Mouse (Mus musculus): ENCODE data around the gene Mif. TPM values are rescaled to one million over a fixed set of nuclear protein-coding genes. Genes with fewer than 3 reads are reported as not detected.
"Not testable (repeated sequence)": the region's sequence is repeated elsewhere in the genome, so short reads cannot be mapped to it uniquely, and the experiment has no call there.

Mif gene
- total RNA-seq, 2 experiments from 2014 or later: 294 to 301 TPM

- DNase-seq (ENCODE audit: low spot score in 2 of 2): no peak
These were observed 13.6 kb upstream of the Mif start for GRCm38 (mm10) chr10:75873543-75874170.

- peak in 1 of 2 experiments; percentile 64 for DNase-seq (ENCODE audit: low spot score in 2 of 2)
These were observed 13.0 kb upstream of the Mif start for GRCm38 (mm10) chr10:75872915-75873542.

GRCm38 (mm10) chr10:75872025-75872914 is 12.2 kb upstream of the Mif start:
- DNase-seq (ENCODE audit: low spot score in 2 of 2): no peak

- DNase-seq (ENCODE audit: low spot score in 2 of 2): no peak
These were observed 1.5 kb upstream of the Mif start for GRCm38 (mm10) chr10:75861587-75861986.

- DNase-seq (ENCODE audit: low spot score in 2 of 2): no peak
These were observed 706 bp upstream of the Mif start for GRCm38 (mm10) chr10:75860746-75861145.

- no peak for DNase-seq (ENCODE audit: low spot score in 2 of 2)
These were observed 813 bp downstream of the Mif start for GRCm38 (mm10) chr10:75859107-75859746.

- DNase-seq (ENCODE audit: low spot score in 2 of 2): no peak
These were observed 2.4 kb downstream of the Mif start for GRCm38 (mm10) chr10:75857598-75857997.

GRCm38 (mm10) chr10:75856976-75857375 is 3.1 kb downstream of the Mif start:
- no peak for DNase-seq (ENCODE audit: low spot score in 2 of 2)

- DNase-seq (ENCODE audit: low spot score in 2 of 2): no peak
These were observed 3.7 kb downstream of the Mif start for GRCm38 (mm10) chr10:75856155-75856907.

- no peak for DNase-seq (ENCODE audit: low spot score in 2 of 2)
These were observed 4.5 kb downstream of the Mif start for GRCm38 (mm10) chr10:75855416-75855981.

GRCm38 (mm10) chr10:75854791-75855190 is 5.2 kb downstream of the Mif start:
- DNase-seq (ENCODE audit: low spot score in 2 of 2): no peak

GRCm38 (mm10) chr10:75854096-75854495 is 5.9 kb downstream of the Mif start:
- no peak for DNase-seq (ENCODE audit: low spot score in 2 of 2)

- DNase-seq (ENCODE audit: low spot score in 2 of 2): peak; percentile 59 to 75
These were observed 6.6 kb downstream of the Mif start for GRCm38 (mm10) chr10:75853452-75853851.

- no peak for DNase-seq (ENCODE audit: low spot score in 2 of 2)
These were observed 7.4 kb downstream of the Mif start for GRCm38 (mm10) chr10:75852539-75853125.

GRCm38 (mm10) chr10:75851681-75852080 is 8.4 kb downstream of the Mif start:
- no peak for DNase-seq (ENCODE audit: low spot score in 2 of 2)

- no peak for DNase-seq (ENCODE audit: low spot score in 2 of 2)
These were observed 9.0 kb downstream of the Mif start for GRCm38 (mm10) chr10:75851076-75851475.

GRCm38 (mm10) chr10:75848382-75848781 is 11.7 kb downstream of the Mif start:
- no peak for DNase-seq (ENCODE audit: low spot score in 2 of 2)

- DNase-seq (ENCODE audit: low spot score in 2 of 2): no peak
These were observed 14.6 kb downstream of the Mif start for GRCm38 (mm10) chr10:75845306-75845930.

GRCm38 (mm10) chr10:75844800-75845199 is 15.2 kb downstream of the Mif start:
- no peak for DNase-seq (ENCODE audit: low spot score in 2 of 2)

- not testable (repeated sequence) for DNase-seq (ENCODE audit: low spot score in 2 of 2)
These were observed 16.1 kb downstream of the Mif start for GRCm38 (mm10) chr10:75843898-75844297.
